Mouse (Mus musculus): ENCODE results near the gene Tmem248.

Tmem248 gene

DNA sequence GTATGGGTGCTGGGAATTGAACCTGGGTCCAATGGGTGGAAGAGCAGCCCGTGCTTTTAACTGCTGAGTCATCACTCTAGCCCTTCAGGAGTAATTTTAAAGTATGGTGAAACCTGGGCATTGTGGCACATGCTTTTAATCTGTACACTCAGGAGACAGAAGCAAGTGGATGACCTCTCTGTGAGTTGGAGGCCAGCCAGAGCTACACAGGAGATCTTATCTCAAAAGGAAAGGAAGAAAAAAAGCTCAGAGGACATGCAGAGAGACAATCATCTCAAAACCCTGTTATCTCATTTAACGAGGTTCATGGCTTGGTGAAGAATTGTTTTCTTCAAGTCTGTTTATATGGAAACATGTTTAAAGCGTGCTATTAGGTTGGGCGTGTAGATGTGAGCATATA, 12.9 kb upstream of the Tmem248 start:
- DNase-seq (ENCODE audit: low read depth, low spot score) = peak; percentile 43

DNA sequence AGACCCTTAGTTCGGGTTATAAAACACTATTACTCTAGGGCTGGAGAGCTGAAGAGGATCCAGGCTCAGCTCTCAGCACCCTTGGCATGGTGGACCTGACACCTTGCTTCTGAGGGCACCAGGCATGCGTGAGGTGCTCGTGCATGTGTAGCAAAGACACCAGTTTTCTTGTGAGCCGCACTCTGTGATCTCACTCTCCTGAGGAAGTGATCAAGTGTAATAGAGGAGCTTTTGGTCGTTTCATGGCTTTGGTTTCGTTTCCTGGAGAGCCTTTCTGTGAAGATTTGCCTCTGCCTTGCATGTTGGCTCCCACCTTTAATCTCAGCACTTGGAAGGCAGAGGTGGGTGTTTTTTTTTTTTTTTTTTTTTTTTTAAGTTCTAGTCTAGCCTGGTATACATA, 12.3 kb upstream of the Tmem248 start:
- DNase-seq (ENCODE audit: low read depth, low spot score) = peak; percentile 63

DNA sequence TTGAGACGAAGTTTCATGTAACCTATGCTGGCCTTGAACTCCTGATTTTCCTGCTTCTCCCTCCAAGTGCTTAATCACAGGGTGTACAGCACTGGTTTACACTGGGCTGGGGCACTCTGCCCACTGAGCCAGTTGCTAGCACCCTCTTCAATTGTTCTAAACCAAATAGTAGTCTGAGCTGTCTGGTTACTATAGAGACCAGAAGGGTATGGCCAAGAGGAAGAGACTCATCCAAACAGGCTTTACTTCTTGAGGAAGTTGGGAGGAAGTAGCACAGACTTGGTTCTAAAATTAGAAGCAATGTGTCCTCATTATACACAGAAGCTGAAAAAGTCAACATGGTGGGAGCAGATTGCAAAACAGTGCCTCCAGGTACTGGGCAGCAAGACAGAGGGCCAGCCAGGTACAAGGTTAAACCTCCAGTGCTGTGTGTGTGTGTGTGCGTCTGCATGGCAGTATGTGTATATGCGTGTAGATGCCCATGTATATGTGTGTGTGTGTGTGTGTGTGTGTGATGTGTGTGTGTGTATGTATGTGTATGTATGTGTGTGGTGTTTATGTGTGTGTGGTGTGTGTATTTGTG, 11.3 kb upstream of the Tmem248 start:
- DNase-seq (ENCODE audit: low read depth, low spot score) = no peak

DNA sequence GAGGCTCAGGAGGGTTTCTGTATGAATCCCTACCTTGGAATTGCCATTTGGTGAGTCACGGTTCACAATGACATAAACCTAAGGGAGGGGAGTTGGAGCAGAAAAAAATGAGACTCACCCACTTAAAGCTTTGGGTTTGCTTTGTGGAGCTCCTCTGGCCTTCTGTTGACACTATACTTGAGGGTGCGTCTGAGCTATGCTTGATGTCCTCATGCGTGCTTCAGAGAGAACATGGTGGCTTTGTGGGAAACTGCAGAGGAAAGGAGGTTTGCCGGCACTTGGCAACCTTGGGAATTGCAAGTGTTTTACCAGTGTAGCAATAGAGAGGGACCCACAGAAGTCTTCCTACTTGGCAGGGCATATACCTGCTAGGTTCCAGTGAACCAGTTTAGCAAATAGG, 9.6 kb upstream of the Tmem248 start:
- DNase-seq (ENCODE audit: low read depth, low spot score) = no peak

DNA sequence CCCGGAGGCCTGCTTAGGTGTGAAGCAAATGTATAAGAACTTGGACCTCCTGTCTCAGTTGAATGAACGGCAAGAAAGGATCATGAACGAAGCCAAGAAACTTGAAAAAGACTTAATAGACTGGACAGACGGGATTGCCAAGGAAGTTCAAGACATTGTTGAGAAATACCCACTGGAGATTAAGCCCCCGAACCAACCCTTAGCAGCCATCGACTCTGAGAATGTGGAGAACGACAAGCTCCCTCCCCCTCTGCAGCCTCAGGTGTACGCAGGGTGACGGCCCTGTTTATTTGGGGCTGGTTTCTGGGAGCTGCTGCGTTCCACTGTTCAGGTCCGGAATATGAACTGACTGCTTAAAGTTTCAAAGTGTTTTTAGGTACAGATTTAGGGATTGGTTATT, 3.9 kb upstream of the Tmem248 start:
- no peak for DNase-seq (ENCODE audit: low read depth, low spot score)

DNA sequence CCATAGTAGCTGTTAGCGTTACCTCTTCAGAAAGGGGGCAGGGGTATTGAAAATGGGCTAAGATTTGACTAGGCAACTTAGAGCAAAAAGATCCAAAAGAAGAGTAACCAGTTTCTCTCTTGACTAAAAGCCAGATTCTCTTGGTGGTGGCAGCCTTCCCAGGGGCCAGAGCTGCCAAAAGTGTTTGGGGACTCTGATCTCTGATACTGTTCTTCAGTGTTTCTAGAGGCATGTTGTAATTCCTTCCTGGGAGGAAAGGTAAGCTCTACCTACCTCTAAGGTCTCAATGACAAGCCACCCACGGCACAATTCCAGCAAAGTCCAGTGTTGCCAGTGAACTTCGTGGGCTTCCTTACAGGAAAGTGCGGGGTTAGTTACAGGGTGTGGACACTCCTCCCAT, 525 bp downstream of the Tmem248 start:
- DNase-seq (ENCODE audit: low read depth, low spot score) = no peak

DNA sequence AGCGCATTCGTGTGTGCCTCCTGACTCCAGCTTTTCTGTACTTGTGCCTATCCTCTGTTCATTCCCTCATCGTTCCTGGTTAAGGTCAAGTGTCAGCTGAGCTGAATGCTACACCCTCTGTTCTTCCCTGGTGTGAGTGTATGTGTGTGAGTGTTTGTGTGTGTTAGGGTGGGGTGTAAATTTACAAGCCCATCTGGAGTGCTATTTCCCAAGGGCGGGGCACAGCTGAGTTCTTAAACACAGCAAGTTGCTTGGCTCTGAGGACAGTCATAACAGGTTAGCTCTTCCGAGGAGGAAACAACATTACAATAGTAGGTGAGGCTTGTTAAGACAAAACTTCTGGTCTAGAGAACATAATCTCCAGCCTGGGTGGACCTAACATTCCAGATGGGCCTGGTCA, 1.5 kb downstream of the Tmem248 start:
- DNase-seq (ENCODE audit: low read depth, low spot score) = no peak

DNA sequence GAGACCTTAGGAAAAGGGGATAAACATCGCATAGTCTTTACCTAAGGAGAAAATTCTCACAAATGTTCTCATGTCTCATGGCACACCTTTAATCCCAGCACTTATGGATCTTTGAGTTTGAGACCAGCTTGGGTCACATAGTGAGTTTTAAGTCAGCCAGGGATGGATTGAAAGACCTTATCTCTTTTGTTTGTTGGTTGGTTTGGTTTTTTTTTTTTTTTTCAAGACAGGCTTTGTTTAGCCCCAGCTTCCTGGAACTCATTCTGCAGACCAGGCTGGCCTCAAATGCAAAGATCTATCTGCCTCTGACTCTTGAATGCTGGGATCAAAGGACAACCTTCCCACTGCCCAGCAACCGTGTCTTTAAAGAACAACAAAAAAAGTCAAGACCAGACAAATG, 4.4 kb downstream of the Tmem248 start:
- DNase-seq (ENCODE audit: low read depth, low spot score) = no peak

DNA sequence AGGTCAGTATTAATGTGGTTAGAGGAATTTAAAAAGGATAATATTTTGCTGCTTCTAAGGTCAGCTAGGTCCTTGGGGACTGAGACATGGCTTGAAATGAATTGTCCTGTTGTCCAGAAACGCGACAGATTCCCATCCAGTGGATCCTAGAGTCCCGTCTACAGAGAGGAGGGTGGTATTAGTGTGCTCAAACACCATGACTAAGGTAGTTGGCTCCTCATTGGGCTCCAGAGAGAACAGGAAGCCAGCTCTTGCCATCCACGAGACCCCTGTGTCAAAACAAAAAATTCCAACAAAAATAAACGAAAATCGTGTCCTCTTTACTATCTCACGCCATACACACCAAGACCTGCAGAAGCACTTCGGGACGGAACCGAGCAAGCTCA, 4.9 kb downstream of the Tmem248 start:
- no peak for DNase-seq (ENCODE audit: low read depth, low spot score)

DNA sequence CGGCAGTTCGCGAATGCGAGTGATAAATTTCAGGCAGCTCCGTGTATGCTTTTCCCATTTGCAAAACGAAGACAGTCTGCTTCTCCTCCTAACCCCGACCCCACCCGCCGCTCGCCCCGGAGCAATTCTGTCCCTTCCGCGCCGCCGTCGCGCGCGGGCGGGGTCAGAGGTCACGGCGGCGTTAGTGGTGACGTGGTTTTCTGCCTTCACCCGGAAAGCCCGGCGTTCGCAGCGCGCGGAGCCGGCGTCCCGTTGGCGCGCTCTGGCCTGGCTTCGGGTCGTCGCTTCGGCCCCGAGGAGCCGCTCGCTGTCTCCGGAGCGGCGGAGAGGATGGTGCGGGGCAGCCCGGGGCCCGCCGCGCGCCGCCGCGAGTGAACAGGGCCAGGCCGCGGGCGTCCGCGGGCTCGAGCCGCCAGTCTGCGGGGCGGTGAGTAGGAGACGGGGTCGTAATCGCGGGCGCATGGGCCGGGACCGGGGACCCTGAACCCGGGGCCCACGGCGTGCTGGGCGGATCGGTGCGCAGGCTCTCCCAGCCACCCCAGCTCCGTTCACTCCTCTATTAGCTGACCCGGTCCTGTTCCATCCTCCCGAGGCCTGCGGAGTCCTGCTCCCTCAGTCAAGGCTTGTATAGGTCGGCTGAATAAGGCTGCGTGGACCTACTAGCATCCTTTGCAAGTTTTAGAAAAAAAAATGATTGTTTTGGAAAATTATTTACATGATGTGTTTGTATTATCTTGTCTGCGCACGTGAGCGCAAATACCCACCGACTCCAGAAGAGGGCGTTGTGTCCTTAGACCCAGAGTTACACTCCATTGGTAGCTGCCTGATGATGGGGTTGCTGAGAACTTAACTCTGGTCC, 5.5 kb downstream of the Tmem248 start:
- DNase-seq (ENCODE audit: low read depth, low spot score) = peak; percentile 93

DNA sequence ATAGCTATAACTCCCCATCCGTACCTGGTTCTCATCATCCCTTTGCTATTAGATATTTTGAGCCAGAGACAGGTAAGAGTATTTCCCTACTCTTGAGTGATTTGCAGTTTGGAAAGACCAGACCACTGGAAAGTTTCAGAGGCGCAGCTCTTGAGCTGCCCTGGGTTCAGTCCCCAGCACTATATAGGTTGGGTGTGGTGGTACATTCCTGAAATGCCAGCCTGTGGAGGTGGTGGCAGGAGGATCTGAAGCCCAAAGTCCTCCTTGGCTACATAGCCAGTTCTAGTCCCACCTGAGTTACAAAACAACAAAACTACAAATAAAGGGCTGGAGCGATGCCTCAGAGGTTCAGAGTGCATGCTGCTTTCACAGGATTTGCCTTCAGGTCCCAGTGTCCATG, 9.9 kb downstream of the Tmem248 start:
- no peak for DNase-seq (ENCODE audit: low read depth, low spot score)

DNA sequence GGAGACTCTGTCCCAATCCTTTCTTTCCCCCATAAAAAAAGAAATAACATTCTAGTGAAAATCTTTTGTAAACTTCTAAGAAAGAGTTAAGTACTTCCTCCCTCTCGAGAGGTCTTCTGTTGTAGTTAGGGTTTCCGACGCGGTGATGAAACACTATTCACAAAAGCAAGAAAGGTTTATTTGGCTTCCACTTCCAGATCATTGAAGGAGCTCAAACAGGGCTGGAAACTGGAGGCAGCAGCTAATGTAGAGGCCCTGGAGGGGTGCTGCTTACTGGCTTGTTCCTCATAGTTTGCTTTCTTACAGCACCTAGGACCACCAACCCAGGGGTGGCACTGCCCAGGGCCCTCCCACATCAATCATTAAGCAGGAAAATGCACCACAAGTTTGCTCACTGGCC, 11.2 kb downstream of the Tmem248 start:
- no peak for DNase-seq (ENCODE audit: low read depth, low spot score)

DNA sequence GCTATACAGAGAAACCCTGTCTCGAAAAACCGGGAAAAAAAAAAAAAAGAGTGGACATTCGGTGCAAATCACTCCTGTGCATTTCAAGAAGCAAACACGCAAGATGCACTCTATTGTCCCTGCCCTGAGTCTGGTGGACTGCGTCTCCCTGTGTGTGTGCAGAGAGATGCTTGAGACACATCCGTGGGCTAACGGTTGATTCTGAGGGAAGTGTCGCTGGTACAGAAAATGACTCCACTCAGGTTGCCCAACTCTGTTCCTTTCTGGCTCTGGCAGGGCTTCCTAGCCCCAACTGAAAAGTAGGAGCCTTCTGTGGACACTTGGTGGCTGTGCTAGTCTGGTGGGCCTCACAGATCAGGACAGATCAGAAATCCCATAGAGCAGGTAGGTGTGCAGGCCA, 19.4 kb downstream of the Tmem248 start:
- DNase-seq (ENCODE audit: low read depth, low spot score) = no peak

DNA sequence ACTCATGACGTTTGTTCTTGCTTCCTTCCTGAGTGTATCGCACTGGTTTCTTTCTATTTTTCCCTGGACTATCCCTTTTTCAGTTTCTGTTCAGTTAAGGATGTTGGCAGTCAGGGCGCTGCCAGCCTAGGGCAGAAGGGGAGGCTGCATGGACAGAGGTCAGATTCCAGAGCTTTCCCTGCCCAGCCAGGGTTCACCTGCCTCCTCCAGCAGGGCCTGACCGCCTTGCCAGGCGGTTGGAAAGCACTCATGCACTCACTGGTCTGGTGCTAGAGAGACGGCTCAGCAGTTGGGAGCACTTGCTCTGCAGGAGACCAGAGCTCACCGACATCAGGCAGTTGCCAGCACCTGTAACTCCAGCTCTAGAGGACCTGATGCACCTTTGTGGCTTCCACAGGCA, 22.4 kb downstream of the Tmem248 start:
- DNase-seq (ENCODE audit: low read depth, low spot score) = no peak

DNA sequence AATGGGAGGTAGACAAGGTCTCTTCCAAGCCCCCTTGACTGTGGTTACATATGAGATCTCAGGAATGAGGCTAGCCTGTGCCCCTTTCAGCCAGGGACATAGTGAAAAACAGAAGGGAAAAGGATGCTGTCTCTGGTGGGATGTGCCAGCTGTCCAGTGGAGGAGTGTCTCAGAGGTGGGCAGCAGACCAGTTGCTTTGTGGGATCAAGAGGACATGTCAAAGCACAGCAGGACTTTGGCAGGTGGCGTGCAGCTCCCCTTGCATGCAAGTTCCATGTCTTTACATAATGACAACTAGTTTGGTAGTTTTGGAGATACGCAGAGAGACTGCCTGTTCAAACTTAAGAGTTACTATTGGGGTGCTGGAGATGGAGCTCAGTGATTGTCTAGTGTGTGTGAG, 23.0 kb downstream of the Tmem248 start:
- DNase-seq (ENCODE audit: low read depth, low spot score) = no peak

DNA sequence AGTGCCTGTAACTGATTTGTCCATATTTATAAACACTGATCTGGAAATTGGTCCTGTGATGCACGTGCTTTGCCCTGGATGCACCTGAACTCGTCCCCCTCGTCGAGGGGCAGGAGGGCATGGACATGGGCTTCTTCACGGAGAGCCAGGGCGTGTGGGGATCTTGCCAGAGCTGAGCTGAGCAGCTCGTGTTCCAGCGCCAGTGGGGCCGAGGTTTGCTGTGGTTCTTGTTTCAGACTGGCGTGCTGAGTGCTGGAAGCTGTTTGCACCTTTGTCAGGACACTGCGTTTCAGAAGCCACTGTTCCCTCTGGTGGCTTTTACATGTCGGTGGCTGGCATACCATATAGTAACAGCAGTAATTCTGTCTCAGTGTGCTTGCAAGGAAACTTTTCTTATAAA, 24.5 kb downstream of the Tmem248 start:
- no peak for DNase-seq (ENCODE audit: low read depth, low spot score)

DNA sequence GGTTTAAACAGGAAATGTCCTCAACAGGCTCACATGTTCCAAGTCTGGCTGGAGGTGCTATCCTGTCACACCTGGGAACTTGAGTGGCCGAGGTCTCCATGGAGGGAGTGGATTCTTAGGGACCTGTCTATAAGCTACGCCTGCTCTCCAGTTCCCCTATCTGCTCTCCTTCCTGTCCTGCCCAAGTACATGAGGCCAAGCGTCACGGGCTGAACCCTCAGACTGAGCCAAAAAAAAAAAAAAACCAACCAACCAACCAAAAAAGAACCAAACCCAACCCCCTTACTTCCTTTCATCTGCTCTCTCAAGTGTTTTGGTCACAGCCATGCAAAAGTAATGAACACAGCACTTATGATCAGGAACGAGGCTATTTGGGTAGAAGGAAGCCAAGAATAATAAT, 30.9 kb downstream of the Tmem248 start:
- DNase-seq (ENCODE audit: low read depth, low spot score) = no peak

DNA sequence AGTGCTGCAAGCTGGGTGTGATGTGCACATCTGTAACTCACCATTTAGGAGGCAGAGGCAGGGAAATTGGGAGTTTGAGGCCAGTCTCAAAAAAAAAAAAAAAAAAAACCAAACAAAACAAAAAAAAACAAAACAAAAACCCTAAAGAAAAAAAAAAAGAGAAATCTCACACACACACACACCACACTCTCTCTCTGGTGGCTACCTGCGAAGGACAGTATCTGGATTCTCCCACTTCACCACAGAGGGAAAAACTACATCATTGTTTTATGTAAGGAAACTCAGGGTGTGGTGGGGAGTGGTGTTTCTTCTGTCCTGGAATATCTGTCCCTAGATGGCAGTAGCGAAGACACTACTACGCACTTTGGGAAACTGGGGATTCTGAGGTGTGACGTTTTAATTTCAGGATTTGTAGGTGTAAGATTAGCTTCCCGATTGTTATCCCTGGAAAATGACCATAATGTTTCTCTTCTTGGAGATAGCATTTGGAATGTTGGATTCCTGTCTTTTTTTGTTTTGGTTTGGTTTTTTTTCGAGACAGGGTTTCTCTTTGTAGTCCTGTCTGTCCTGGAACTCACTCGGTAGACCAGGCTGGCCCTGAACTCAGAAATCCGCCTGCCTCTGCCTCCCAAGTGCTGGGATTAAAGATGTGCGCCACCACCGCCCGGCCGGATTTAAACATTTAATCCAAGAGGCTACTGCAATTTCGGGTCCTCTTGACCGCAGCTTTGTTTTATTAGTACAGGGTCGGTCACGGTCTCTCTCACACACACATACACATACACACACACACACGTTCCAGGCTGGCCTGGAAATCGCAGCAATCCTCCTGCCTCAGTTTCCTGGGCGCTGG, 37.5 kb downstream of the Tmem248 start:
- DNase-seq (ENCODE audit: low read depth, low spot score) = peak; percentile 50

DNA sequence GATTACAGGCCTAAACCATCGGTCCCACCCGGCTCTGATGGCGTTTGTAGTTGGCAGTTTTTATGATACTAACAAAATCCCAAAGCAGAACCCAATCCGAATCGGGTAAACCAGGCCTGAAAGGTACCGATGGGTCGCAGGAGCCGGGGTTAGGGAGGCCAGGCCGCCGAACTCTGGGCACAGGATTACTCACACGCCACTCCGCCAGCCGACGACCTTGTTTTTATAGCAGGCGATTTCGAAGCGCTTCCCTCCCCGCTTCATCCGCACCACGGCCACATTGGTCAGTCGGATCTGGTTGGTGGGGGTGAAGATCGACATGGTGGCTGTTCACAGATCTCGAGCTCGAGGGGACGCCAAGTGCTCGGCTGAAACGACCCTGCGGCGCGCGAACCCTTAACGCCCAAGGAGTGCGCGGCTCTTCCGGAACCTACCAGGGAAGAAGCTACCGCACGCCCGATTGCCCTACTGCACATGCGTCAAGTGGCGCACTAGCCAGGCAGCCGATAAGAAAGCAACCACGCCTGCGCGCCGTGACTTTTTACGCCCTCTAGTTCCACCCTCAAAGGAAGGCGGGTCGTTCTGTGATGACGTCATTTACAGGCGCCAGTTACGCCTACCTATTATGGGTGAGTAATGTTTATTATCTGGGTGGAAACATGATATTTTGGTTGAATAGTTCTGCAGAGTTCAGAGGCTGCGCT, 38.3 kb downstream of the Tmem248 start, which contains the start of the genes Sbds and Tyw1:
Sbds (minus strand) TSS at position 514 of the 704 bp plus-strand sequence.
Tyw1 (plus strand) TSS at position 603 of the 704 bp plus-strand sequence.
- peak; percentile 100 for DNase-seq (ENCODE audit: low read depth, low spot score)

DNA sequence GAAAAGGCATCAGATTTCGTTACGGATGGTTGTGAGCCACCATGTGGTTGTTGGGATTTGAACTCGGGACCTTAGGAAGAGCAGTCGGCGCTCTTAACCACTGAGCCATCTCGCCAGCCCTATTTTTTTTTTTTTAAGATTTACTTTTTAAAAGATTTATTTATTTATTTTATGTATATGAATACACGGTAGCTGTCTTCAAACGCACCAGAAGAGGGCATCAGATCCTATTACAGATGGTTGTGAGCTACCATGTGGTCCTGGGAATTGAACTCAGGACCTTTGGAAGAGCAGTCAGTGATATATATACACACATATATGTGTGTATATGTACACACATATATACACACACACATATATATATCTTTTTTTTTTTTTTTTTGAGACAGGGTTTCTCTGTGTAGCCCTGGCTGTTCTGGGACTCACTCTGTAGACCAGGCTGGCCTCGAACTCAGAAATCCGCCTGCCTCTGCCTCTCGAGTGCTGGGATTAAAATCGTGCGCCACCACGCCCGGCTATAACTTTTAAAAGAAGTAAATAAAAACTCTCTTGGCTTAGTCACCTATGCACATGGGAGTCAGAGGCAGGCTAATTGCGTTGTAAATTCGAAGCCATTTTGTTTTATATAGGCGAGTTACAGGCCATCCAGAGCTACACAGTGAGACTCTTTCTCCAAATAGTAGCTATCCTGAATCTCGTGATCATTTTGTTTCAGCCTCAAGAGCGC, 39.1 kb downstream of the Tmem248 start:
- DNase-seq (ENCODE audit: low read depth, low spot score) = peak; percentile 45

DNA sequence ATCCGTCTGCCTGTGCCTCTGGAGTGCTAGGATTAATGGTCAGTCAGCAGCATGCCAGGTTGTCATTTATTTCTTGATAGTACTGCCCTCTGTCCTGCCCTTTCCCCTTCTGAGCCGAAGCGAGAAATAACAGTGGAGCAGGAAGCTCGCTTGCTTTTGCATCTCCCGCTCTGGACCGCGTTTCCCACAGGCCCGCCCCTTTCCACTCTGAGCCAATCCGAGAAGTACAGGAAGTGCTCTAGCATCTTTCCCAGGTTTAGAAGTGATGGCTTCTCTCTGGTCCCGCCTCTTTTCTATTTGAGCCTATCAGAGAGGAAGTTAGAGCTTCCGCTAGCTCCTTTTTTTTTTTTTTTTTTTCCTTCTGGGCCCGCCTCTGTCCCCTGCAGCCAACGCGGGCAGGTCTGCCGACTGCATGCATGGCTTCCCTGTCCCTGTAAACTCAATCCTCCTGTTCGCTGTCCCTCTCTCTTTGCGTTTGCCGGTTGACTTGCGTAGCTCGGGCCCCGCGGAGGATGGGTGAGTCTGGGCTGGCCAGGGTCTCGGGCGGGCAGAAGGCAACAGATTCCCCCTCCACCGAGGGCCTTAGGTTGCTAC, 39.9 kb downstream of the Tmem248 start:
- DNase-seq (ENCODE audit: low read depth, low spot score) = peak; percentile 96

Data from CD4-positive, CD25-positive, alpha-beta regulatory T cell, adult 2 months (primary cell).